Mouse (Mus musculus): Measurements from ENCODE around the gene Dcaf1. TPM values are rescaled to one million over a fixed set of nuclear protein-coding genes. Genes with fewer than 3 reads are reported as not detected.

The Dcaf1 gene
- polyA plus RNA-seq, 1 experiment from 2014 or later, result 12.0 TPM

DNA sequence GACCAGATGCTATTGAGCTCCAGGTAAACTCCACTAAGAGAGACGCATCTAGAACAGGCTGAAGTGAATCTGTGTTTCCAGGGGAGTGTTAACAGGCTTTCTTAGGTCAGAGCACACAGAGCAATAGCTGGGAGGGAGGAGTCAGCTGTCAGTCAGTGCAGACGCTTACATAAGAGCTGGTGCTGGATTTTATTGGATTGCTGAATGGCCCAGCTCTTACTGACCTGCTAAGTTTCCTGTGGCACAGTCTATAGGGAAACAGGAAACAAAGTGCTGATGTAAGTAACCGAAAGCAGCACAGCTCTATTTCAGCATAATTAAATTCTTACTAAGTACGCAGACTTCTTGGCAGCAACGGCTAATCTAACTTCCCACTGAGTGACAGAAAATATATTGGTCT is 87.0 kb downstream of the Dcaf1 start:
- H3K36me3 ChIP-seq, result no peaks in the 10 kb centered on the region
- ATAC-seq (ENCODE audit: low read depth) (no peak; the same call in 1 of the 2 replicates), DNase-seq (no peak)
- 34% methylated on average over 5 of the region's 5 CpGs for whole genome bisulfite sequencing (ENCODE audit: insufficient replicate concordance)
- H3K9ac ChIP-seq, result no peak overlapping the region
- no peak overlapping the region for H3K27ac ChIP-seq
- H3K9me3 ChIP-seq (replicated peaks), result no peaks in the 10 kb centered on the region
- no peaks in the 10 kb centered on the region for H3K27me3 ChIP-seq
- no peak overlapping the region for H3K4me3 ChIP-seq (replicated peaks)
- H3K4me1 ChIP-seq (replicated peaks), result no peaks in the 10 kb centered on the region
- H3K4me2 ChIP-seq, result no peak overlapping the region

DNA sequence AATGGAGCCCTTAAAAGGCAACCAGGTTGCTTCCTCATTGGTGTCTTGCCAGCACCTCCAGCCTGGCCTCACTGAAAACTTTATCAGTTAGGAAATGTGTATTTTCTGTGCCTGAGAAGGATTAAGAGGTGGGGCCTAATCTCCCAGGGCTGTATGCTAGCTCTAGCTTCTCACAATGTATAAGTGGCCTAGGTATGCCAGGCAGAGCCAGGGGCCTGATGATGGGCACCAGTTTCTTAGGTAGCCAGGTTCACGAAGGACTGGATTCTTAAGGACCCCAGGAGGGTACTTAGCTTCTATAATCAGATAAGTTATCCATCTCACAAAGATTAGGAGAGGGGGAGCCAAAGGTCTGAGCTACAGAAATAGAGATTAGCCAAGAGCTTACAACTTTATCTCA is 90.0 kb downstream of the Dcaf1 start:
- no peak overlapping the region for H3K4me2 ChIP-seq
- ATAC-seq (ENCODE audit: low read depth) (no peak), DNase-seq (no peak)
- no peak overlapping the region for H3K9ac ChIP-seq
- no peak overlapping the region for H3K27ac ChIP-seq
- no peaks in the 10 kb centered on the region for H3K4me1 ChIP-seq (replicated peaks)
- no peaks in the 10 kb centered on the region for H3K27me3 ChIP-seq
- WGBS (ENCODE audit: insufficient replicate concordance), result 51% methylated on average over 1 of the region's 1 CpGs
- H3K36me3 ChIP-seq, result no peaks in the 10 kb centered on the region
- H3K4me3 ChIP-seq (replicated peaks), result no peak overlapping the region
- H3K9me3 ChIP-seq (replicated peaks), result no peaks in the 10 kb centered on the region

DNA sequence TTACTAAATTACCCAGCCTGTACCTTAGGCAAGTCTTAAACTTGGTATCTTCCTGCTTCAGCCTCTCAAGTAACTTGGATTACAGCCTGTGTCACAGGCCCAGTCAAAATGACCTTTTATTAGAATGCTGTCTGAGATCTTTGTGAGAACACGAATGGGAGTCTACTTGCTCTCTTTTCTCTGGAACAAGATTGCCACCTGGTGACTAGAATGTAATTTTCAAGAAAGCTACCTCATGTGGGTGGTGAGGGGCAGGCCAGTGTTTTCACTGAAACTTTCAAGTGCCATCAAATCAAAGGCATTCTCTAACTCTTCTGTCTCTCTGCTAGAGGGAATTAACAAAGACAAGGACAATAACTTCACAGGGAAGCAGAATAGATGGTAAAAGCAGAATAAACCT is 92.1 kb downstream of the Dcaf1 start:
- WGBS (ENCODE audit: insufficient replicate concordance), result 7% methylated on average over 1 of the region's 1 CpGs
- DNase-seq, result no peak
- no peaks in the 10 kb centered on the region for H3K4me1 ChIP-seq (replicated peaks)

DNA sequence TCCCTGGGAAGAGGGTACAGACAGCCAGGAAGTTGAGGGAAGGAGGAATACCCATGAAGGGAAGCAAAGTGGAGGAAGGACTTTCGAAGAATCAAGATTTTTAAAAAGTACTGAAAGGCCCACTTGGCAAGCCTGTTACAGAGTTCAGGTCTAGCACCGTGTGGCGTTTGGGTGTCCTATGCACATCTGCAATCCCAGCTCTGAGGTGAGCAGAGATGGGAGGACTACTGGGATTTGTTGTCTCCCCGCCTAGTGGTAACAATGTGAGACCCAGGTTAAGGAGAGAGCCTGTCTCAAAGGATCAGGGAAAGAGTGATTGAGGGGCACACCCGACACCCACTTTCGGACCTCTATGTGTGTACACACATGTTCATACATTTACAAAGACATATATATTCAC is 93.2 kb downstream of the Dcaf1 start:
- ATAC-seq (ENCODE audit: low read depth) (no peak), DNase-seq (no peak)
- H3K4me2 ChIP-seq, result no peak overlapping the region
- H3K4me1 ChIP-seq (replicated peaks), result no peaks in the 10 kb centered on the region
- H3K9ac ChIP-seq, result no peak overlapping the region
- H3K27ac ChIP-seq, result no peak overlapping the region
- H3K27me3 ChIP-seq, result no peaks in the 10 kb centered on the region
- no peaks in the 10 kb centered on the region for H3K9me3 ChIP-seq (replicated peaks)
- 61% methylated on average over 6 of the region's 6 CpGs for WGBS (ENCODE audit: insufficient replicate concordance)
- H3K36me3 ChIP-seq, result no peaks in the 10 kb centered on the region
- no peak overlapping the region for H3K4me3 ChIP-seq (replicated peaks)

More for the DNA sequence above, 92.1 kb downstream of the Dcaf1 start:
- no peak for ATAC-seq (ENCODE audit: low read depth)
- Histone ChIP-seq H3K4me3 (replicated peaks) (no peak overlapping the region), H3K9me3 (replicated peaks) (no peaks in the 10 kb centered on the region), H3K27me3 (no peaks in the 10 kb centered on the region), H3K4me2 (no peak overlapping the region), H3K9ac (no peak overlapping the region), H3K27ac (no peak overlapping the region), H3K36me3 (no peaks in the 10 kb centered on the region)

Other genes starting within 250 kb of the Dcaf1 start
- gene Iqcf6, start 195.3 kb upstream of the Dcaf1 start, polyA plus RNA-seq (2015; fragmentation: Nextera tagmentation; extraction: Ambion mirVana), result not detected in 2 replicates
- gene Grm2, start 165.8 kb upstream of the Dcaf1 start, polyA plus RNA-seq (2015; fragmentation: Nextera tagmentation; extraction: Ambion mirVana), result not detected in 2 replicates
- gene Tex264, start 135.9 kb upstream of the Dcaf1 start, polyA plus RNA-seq (2015; fragmentation: Nextera tagmentation; extraction: Ambion mirVana), result 14.1 and 16.3 TPM in 2 replicates
- gene Rad54l2, start 32.7 kb upstream of the Dcaf1 start, polyA plus RNA-seq (2015; fragmentation: Nextera tagmentation; extraction: Ambion mirVana), result 1.8 and 2.0 TPM in 2 replicates
- 2.7 and 2.8 TPM in 2 replicates for gene Rbm15b, start 65.6 kb downstream of the Dcaf1 start, polyA plus RNA-seq (2015; fragmentation: Nextera tagmentation; extraction: Ambion mirVana)
- 197 and 237 TPM in 2 replicates for gene Manf, start 70.1 kb downstream of the Dcaf1 start, polyA plus RNA-seq (2015; fragmentation: Nextera tagmentation; extraction: Ambion mirVana)